Mouse (Mus musculus) left cerebral cortex, adult 11 months (tissue): Measurements from ENCODE around the gene Nudt21.

Experiments
- DNase-seq: peaks from one replicate; pipeline ENCODE4 v3.0.0; 2022; ENCODE audit warnings: low spot score

Nudt21 gene

GRCm38 (mm10) chr8:94036944-94037524 lies at the start of gene Nudt21, which contains the start of gene Ogfod1:
Gene Nudt21, minus strand, starts transcription at chr8:94037031.
Gene Ogfod1, plus strand, starts transcription at chr8:94037198.
- DNase-seq, result peak; percentile 96

- DNase-seq, result no peak
These were observed 39.8 kb upstream of the Nudt21 start for GRCm38 (mm10) chr8:94076461-94077192.

DNA sequence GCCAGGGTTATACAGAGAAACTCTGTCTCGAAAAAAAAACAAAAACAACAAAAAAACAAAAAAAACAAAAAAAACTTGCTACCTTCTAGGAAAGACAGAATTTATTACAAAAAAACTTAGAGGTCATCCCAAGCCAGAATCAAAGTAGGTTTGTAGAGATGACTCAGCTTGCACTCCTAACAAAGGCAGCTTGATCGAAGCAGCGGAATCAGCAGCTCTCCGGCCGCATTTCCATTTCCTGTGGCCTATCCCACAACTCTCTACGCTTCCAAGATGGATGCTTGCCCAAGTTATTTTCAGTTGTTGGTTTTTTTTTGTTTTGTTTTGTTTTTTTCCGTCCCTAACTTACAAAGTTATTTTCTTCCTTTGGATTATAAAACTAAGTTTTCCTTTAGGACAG lies 32.0 kb upstream of the Nudt21 start:
- no peak for DNase-seq

DNA sequence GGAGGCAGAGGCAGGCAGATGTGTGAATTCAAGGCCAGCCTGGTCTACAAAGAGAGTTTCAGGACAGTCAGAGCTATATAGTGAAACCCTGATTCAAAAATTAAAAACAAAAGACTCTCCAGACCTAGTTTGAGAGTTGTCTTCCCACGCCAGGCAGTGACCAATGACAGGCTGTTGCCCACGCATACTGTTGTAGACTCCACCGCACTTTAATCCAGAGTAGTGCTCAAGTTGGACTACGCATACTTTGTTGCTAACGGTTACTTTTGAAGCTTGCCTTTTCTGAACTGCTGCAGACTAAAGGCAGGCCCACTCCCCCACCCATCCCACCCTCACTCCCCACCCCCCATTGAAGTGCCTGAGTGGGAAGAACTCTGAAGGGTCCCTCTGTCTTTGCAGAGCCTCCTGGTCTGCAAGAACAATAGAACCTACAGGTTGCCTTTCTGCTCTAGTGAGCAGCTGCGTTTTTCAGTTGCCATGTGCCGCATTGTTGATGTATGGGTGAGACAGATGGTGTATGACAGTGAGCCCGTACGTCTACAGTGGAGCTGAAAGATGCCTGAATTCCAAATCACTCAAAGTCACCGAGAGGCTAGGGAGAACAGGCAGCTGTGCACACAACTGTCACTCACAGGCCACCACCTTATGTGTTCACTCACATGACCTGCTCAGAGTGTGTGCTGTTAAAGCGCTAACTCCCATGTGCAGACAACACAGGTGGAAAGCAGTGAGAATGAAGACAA lies 29.5 kb upstream of the Nudt21 start:
- no peak for DNase-seq

DNA sequence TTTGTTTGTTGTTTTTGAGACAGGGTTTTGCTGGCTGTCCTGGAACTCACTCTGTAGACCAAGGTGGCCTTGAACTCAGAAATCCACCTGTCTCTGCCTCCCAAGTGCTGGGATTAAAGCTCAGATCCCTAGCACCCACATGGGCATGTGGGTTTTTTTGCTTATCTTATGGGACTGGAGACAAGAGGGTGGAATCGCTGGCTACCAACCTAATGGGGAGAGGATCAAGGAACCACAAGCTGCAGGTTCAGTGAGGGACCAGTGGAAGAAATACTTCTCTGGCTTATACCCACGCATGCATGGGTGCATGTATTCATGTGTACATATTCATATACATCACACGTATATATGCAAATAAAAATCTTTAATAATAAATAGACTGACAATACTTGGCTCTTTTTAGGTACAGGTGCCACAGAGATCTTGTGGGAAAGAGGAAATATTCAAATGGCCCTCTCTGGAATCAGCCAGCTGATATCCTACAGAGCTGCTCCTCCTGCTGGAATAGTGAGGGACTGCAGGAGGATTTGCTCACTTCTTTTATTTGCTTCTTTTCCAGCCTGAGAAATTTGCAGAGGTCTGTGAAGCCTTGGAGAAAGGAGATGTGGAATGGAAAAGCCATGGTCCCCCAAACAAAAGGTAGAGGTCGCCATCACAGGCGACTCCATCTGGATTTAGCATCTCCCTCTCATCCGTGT lies 20.5 kb upstream of the Nudt21 start:
- peak; percentile 37 for DNase-seq

- no peak for DNase-seq
These were observed 15.9 kb upstream of the Nudt21 start for GRCm38 (mm10) chr8:94052696-94053095.

DNA sequence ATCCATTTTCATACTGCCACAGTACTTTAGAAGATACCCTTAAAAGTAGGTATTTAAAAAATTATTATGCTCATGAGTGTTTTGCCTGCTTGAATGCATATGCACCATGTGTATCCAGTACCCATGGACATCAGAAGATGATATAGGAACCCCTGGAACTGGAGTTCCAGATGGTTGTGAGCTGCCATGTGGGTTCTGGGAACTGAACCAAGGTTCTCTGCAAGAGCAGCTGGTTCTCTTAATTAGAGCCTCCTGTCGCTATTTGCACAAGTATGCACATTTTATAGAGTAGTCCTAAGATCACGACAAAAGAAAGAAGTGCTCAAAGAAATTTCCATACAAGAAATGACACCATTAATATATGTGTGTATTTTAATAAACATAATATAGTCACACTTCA lies 11.0 kb upstream of the Nudt21 start:
- no peak for DNase-seq

DNA sequence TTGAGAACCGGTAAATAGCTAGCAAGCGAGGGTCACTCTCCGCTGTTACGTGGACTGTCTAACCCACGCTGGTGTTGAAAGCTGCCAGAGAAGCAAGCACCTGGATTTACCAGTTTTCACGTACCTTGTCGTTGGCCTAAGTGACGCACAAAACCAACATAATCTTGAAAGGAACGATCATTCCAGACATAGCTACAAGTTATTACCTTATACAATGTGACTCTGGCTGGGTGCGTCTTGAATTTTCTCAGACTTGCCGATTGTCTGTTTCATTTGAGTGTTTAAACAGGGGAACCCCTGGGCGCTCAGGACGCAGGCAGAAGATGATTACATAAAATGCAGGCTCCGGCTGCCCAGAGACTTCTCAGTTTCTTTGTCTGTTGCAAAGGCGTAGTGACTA lies 975 bp upstream of the Nudt21 start:
- DNase-seq, result no peak

DNA sequence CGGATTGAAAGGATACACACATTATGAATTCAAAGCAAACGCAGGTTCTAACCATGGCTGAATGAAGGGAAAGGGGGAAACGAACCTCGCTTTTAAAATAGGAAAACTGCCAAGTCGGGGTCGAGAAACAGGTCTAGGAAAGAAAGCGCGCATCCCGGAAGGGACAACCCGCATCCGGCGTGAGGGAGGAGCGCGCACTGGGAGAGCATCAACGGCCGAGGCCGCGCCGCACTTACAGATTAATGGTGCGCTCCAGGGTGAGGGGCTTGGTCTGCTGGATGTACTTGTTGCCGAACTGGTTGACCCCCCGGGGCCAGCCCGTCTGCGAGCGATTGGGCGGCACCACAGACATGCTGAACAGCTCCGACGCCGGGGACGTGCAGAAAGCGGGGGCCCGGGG lies 290 bp downstream of the Nudt21 start:
- DNase-seq, result peak; percentile 49

DNA sequence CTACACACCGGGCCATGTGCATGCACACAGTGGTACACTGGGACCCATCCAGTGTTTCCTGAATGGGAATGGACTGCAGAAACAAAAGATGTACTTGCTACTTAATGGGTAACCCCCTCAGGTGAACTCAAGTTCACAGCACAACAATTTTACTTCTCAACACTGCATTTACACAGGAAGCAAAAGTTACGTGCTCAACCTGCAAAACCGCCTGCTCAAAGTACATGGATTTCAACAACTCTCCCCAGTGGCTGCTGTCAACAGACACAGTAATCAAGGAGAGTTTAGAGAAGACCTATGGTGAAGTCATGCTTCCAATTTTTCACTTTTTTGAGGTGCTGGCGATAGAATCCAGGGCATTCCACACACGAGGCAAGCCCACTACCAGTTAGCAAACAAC lies 1.6 kb downstream of the Nudt21 start:
- no peak for DNase-seq

DNA sequence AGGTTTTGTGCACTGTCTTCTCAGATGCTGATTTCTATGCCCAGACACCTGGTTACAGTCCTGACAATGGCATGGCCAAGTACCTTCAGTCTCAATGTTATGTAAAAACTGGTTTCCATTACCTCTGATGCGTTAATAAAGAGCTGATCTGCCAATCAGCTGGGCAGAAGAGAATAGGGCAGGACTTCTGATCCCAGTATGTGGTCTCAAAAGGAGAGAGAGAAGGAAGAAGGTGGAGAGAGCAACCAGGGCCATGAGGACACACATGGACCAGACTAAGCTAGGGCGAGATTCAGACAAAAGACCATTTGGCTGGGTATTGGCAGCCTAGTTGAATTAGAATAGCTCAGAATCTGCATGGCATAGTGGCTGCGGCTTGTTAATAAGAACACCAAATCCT lies 3.2 kb downstream of the Nudt21 start:
- no peak for DNase-seq

DNA sequence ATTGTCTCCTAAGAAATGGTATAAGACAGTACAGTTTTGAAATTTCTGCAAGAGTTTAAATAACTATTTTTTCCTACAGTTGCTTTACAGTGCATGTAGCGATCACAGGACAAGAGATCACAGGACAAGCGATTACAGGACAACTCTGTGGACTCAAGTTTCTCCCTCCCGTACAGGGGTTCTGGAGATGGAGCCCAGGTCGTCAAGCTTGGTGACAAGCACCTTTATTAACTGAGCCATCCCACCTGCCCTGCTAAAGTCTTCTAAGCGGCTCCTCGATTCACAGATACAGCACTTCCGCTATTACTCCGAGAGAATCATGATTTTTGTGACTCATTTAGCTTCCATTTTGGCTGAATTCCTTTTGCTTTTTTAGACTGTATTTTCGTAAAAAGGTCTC lies 7.1 kb downstream of the Nudt21 start:
- no peak for DNase-seq

GRCm38 (mm10) chr8:94023916-94024315 lies 12.9 kb downstream of the Nudt21 start:
- no peak for DNase-seq

DNA sequence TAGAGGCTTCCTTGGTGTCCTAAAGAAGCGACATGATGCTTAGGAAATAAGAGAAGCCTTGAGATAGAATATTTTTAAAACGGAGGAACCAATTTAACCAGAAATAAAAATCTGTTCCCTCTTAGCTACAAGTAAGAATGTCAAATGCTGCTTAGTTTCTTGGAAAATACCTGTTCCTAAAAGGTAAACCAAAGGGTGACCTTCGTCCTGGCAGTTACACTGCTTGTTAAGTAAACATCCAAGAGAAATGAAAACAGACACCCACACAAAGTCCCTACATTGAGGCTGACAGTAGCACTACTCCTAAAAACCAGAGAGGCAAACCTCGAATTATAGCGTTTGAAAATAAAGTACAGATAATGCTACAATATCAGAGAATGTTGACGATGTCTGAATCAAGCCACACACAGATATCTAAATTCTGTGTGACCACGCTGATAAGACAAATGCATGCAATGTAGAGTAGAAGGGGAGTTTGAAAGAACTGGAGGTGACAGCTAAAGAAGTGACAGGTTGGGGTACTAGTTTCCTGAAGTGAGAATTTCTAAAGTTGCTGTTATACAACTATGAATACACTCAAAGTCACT lies 23.7 kb downstream of the Nudt21 start:
- DNase-seq, result no peak

DNA sequence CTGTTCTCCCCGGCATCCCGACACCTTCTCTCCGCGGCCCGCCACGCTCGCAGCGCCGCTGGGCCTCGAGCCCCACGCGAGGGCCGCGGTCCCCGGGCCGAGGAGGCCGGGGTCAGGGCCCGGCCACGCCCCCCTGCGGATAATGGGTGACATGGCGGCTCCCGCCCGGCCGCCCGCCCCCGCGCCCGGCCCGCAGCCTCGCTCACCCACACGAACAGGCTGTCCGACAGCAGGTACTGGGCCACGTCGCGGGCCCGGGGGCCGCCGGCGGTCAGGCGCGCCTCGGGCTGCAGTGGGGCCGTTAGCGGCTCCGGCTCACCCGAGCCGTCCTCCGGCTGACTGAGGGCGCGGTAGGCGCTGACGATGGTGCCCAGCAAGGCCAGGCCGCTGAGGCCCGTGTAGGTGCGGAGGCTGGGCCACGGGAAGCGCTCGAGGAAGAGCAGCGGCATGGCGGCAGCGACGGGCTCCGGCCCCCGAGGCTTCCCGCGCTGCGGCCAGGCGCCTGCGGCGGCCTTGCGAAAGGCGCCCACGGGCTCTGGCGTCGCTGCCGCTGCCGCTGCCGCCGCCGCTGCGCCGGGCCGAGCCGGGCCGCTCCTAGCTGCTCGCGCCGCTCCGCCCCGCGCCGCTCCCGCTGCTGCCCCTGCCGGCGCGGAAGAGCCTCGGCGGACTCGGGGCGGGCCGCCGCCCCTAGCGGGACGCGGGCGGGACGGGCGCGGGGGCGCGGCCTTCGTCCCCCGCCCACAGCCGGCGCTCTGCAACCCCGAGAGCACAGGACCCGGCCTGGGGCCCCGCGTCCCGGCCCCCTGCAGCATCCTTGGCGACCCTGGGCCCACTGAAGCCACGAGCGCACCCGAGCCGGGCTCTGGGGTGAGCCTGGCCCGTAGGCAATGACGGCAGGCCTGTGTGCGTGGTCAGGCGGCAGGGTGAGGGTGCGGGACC lies 24.5 kb downstream of the Nudt21 start, which contains the start of gene Amfr:
Amfr (minus strand) TSS at position 830 of the 939 bp plus-strand sequence.
- DNase-seq, result no peak

DNA sequence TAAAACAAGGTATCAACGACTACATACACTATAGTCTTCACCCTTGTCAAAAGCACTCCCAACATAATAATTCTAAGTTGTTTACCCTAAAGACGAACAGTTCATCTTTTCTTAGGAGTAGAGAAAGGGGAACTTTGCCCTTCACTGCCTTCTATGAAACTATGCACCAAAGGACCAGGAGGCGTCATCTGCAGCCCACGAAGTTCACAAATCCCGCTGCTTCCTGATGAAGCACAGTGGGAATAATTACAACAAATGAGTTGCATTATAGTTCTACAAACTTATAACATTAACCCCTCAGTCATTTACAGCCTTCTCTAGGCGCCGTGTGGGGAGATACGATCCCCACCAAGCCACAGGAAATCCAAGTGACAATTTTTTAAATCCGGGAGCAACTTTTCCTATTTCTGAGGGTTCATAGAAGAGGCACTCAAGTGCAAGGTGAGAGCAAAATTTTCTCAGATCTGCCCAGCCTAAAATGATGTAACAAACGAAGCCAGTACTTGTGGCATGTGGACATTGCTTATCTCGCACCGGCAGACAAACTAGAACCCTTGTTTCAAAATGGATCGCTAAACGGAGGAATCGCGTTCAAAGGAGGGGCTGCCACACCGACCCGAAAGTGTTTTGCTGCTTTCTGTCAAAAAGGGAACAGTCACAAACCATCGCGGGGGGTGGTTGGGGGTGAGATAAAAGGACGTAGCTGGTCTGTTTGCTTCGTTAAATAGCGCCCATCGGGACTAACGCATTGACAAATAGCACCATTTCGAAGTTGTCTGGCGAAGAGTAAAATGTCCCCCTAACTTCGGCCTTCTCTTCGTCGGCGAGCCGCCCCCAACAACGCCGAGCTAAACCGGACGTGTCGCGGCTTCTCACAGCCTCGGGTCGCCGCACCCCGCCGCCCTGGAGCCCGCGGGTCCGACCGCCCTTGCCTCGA lies 25.5 kb downstream of the Nudt21 start:
- no peak for DNase-seq

GRCm38 (mm10) chr8:94010101-94010705 lies 26.6 kb downstream of the Nudt21 start:
- DNase-seq, result no peak

- no peak for DNase-seq
These were observed 27.5 kb downstream of the Nudt21 start for GRCm38 (mm10) chr8:94009243-94009845.

DNA sequence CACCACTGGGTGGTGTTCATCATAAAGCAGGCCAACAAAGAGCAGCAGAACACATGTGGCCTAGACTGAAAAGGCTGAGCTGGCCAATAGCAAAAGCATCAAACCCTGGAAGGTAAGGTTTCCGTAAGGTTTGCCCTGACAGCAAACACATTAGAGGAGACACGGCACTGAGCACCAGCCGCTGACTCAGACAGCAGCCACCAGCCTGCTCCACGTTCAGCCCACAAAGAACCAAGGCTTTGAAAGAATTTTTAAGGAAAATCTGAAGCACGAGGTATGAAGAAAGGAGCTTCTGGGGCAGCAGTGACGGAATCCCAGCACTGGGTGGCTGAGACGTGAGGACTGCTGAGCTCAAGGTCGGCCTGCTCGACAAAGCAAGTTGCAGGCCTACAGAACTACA lies 32.7 kb downstream of the Nudt21 start:
- DNase-seq, result no peak
